Mouse (Mus musculus): Measurements from ENCODE around the gene Fbxw8.

DNA sequence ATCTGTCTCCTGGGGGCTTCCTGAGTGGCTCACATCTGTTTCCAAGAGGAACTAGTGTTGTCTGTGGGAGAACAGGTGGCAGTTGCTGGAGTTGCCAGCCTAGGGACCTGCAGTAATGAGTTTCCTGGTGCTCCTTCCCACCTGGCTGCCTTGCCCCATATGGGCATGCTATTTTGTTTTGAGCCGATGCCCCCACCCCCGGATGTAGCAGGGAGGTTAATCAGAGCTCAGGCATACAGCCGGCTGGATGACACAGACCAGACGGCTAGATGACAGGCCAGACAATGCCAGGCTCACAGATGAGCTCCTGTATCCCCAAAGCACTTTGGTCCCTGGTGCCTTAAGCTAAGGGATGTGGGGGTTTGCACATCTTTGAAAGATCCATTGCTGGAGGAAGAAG, 121.9 kb downstream of the Fbxw8 start:
- TF ChIP-seq CTCF (IDR thresholded peaks at IDR 0.05; ENCODE audit: low read depth) (no peak), EP300 (IDR thresholded peaks at IDR 0.05; ENCODE audit: low read depth) (no peak)

All from liver, embryonic 14.5 days (tissue).